In the genomic region with DNA sequence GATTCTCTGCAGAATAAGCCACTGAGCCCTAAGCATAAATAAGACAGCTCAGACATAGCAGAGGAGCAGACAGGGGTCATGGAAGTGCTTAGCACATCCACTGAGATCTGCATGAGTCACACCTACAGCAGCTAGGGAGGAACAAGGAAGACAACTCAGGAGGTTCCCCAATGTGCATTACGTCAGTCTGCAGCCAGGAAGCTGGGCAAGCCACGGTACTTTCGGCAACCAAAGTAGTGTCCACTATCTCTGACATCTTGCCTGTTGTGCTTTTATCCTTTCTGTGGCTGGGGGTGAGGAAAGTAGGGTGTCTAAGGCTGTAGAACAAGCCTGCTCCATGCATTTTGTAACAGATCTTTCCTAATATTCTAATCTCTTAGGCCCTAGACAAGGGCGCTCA, we compare ENCODE assay signal across 13 mouse cellular contexts. TPM values are rescaled to one million over a fixed set of nuclear protein-coding genes. Genes with fewer than 3 reads are reported as not detected.
A peak's percentile ranks its signal among the peaks of the same experiment; 100 is the strongest.
DNase-seq lines count a peak whose midpoint lies in the region; ATAC-seq lines count a peak whose summit lies in the region.
"Had no signal": no experiment of that assay in that cellular context is flagged by ENCODE, and none has a peak within 500 bp of the region (broad histone marks: within the 10 kb centered on the region; RNA-seq: fewer than 3 reads in every experiment).

No protein-coding gene starts in this region.

- no peaks in the 10 kb centered on the region for H3K27me3 ChIP-seq in forebrain, embryonic 13.5 days
- H3K27me3 ChIP-seq: embryonic facial prominence, embryonic 13.5 days; limb, embryonic 12.5 days had no signal

- WGBS in macrophage (ENCODE audit: missing documents) = 23% methylated on average over 4 of the region's 4 CpGs
- WGBS in forebrain, embryonic 13.5 days = 92% methylated on average over 4 of the region's 4 CpGs

- 0 out of 2 replicates have a peak overlapping the region, but pooled peaks have one; percentile 8 for H3K27ac ChIP-seq in macrophage
- no peak overlapping the region for H3K27ac ChIP-seq in forebrain, embryonic 13.5 days
- H3K27ac ChIP-seq: embryonic facial prominence, embryonic 13.5 days; limb, embryonic 12.5 days had no signal

- H3K4me3 ChIP-seq in macrophage (ENCODE audit: inconsistent target) = no peak overlapping the region
- no peak overlapping the region for H3K4me3 ChIP-seq in forebrain, embryonic 13.5 days
- H3K4me3 ChIP-seq: embryonic facial prominence, embryonic 13.5 days; limb, embryonic 12.5 days had no signal

- peak; percentile 48 for DNase-seq in adrenal gland, adult 2 months
- DNase-seq in adrenal gland, adult 18-20 months (ENCODE audit: low spot score in 2 of 2) = no peak
- peak; percentile 93 for DNase-seq in 3T3-L1 (ENCODE audit: low read depth, low spot score)
- peak; percentile 50 for DNase-seq in c-Kit-positive CD71-negative TER-119-negative erythroid progenitor cells, embryonic 14.5 days (ENCODE audit: low read depth)
- DNase-seq in thymus, adult 18-20 months = no peak
- DNase-seq in cerebellum, adult 9-10 months = no peak
- DNase-seq: cerebellum, adult 9-11 months; gastrocnemius, postnatal 36 days had no signal

- no peaks in the 10 kb centered on the region for H3K4me1 ChIP-seq in forebrain, embryonic 13.5 days
- H3K4me1 ChIP-seq: embryonic facial prominence, embryonic 13.5 days; limb, embryonic 12.5 days had no signal

- no peaks in the 10 kb centered on the region for H3K79me2 ChIP-seq in macrophage (ENCODE audit: inconsistent target)

- no peak overlapping the region for H3K4me2 ChIP-seq in forebrain, embryonic 13.5 days
- H3K4me2 ChIP-seq: embryonic facial prominence, embryonic 13.5 days; limb, embryonic 12.5 days had no signal

- no peak for ATAC-seq in forebrain, embryonic 13.5 days
- ATAC-seq: forebrain, embryonic 16.5 days had no signal

- no peaks in the 10 kb centered on the region for H3K36me3 ChIP-seq in macrophage (ENCODE audit: inconsistent target)
- no peaks in the 10 kb centered on the region for H3K36me3 ChIP-seq in forebrain, embryonic 13.5 days (ENCODE audit: poor library complexity, severe bottlenecking)
- H3K36me3 ChIP-seq: embryonic facial prominence, embryonic 13.5 days; limb, embryonic 12.5 days had no signal

- H3K9me3 ChIP-seq in forebrain, embryonic 13.5 days (replicated peaks) = no peaks in the 10 kb centered on the region
- H3K9me3 ChIP-seq: embryonic facial prominence, embryonic 13.5 days; limb, embryonic 12.5 days had no signal

- H3K9ac ChIP-seq in forebrain, embryonic 13.5 days = no peak overlapping the region
- H3K9ac ChIP-seq: embryonic facial prominence, embryonic 13.5 days; limb, embryonic 12.5 days had no signal

RNA-seq across cellular contexts. Expression of a gene that starts 27.6 kb away (rescaled TPM):
- total RNA-seq in adrenal gland, adult 2 months (2021) = 10 to 100 TPM; 22.6 to 24.2 TPM
- 18.2 and 19.0 TPM in 2 replicates for polyA plus RNA-seq in adrenal gland, adult 2 months (2012; rRNA removed)
- total RNA-seq in adrenal gland, adult 18-20 months (2021) = 10 to 100 TPM; 16.0 to 17.3 TPM
- 100 to 1,000 TPM in 4 of 26 experiments, 10 to 100 TPM in 22; 38.1 to 133 (median 64.8) TPM for total RNA-seq in macrophage (2018; cell fraction: chromatin; rRNA removed)
- 10 to 100 TPM; 12.8 to 31.4 (median 18.4) TPM for total RNA-seq in macrophage (2018; cell fraction: cytosol; rRNA removed)
- total RNA-seq in macrophage (2018; cell fraction: nucleus; rRNA removed) = 100 to 1,000 TPM in 2 of 26 experiments, 10 to 100 TPM in 24; 35.9 to 103 (median 60.9) TPM
- 8.0 to 16.4 TPM (median 16.3 TPM) in 3 replicates for polyA plus RNA-seq in macrophage (2018)
- 130 and 215 TPM in 2 replicates for polyA plus RNA-seq in forebrain, embryonic 13.5 days (2015; fragmentation: Nextera tagmentation; extraction: Ambion mirVana)

Comparison
In these comparisons a context has a peak if more than half of its experiments do, and no peak if none do; other contexts are left out.
1. DNase-seq: peak in adrenal gland, adult 2 months (single experiment), 3T3-L1 (single experiment) and c-Kit-positive CD71-negative TER-119-negative erythroid progenitor cells, embryonic 14.5 days (single experiment); none in adrenal gland, adult 18-20 months (0 of 2), thymus, adult 18-20 months (0 of 2) and cerebellum, adult 9-10 months (single experiment).